Mouse (Mus musculus): ENCODE measurements around the gene Mrpl16. TPM values are rescaled to one million over a fixed set of nuclear protein-coding genes. Genes with fewer than 3 reads are reported as not detected.

Gene Mrpl16
- 52.2 and 53.5 TPM in 2 replicates for polyA plus RNA-seq (2015; fragmentation: Nextera tagmentation; extraction: Ambion mirVana)

DNA sequence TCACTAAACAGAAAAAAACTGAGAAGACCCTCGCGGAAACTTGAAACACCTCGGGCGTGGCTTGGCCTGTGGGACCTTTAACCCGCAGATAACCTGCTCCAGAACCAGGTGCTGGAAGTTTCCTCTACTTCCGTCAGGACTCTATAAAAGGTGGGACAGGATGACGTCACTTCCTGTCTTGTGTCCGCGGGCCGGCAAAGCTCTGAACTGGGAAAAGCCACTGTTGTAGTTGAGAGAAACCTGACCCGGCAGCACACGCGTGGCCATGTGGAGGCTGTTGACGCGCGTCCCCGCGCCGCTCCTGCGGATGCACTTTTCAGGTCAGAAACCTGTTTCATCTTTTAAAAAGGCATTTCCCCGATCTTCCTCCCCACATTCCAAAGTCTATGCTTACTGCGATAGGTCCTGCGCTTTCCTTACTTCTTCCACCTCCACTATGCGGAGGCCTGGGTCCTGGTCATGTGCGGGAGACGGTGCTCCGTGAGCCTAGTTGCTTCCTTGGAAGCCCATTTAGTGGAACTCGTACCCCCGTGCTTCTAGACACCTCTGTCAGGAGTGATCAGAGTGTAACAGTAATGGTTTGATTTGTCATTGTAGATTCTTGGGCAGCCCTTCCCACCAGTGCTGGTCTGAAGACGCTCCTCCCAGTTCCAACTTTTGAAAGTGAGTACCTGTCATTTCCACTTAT lies at the start of gene Mrpl16:
Mrpl16 (plus strand) TSS at position 187 of the 688 bp plus-strand sequence.
- no peaks in the 10 kb centered on the region for H3K27me3 ChIP-seq (replicated peaks)
- peak within 1 kb of the TSS; percentile 73; the same call in 1 of the 2 replicates for H3K27ac ChIP-seq
- peak; percentile 92 for ATAC-seq (ENCODE audit: insufficient read depth, low FRiP score, low read depth)
- H3K4me3 ChIP-seq (replicated peaks) = peak within 1 kb of the TSS; percentile 64
- H3K4me2 ChIP-seq = peak within 1 kb of the TSS; percentile 76
- H3K4me1 ChIP-seq = no peaks in the 10 kb centered on the region; the same call in 1 of the 2 replicates
- under 1% methylated on average over 30 of the region's 30 CpGs for WGBS
- peaks cover 10% of the 10 kb centered on the region; the same call in 1 of the 2 replicates for H3K36me3 ChIP-seq
- no peaks in the 10 kb centered on the region for H3K9me3 ChIP-seq
- H3K9ac ChIP-seq = peak within 1 kb of the TSS; percentile 49

GRCm38 (mm10) chr19:11723870-11724269 lies 46.3 kb upstream of the Mrpl16 start:
- no peak for ATAC-seq (ENCODE audit: insufficient read depth, low FRiP score, low read depth)
- no peak overlapping the region for H3K4me2 ChIP-seq
- H3K9ac ChIP-seq = no peak overlapping the region
- H3K4me1 ChIP-seq = no peaks in the 10 kb centered on the region; the same call in 1 of the 2 replicates
- no peak overlapping the region for H3K4me3 ChIP-seq (replicated peaks)
- no peaks in the 10 kb centered on the region for H3K27me3 ChIP-seq (replicated peaks)
- 50% methylated on average over 2 of the region's 2 CpGs for WGBS
- H3K27ac ChIP-seq = no peak overlapping the region
- H3K36me3 ChIP-seq = no peaks in the 10 kb centered on the region
- H3K9me3 ChIP-seq = no peaks in the 10 kb centered on the region

DNA sequence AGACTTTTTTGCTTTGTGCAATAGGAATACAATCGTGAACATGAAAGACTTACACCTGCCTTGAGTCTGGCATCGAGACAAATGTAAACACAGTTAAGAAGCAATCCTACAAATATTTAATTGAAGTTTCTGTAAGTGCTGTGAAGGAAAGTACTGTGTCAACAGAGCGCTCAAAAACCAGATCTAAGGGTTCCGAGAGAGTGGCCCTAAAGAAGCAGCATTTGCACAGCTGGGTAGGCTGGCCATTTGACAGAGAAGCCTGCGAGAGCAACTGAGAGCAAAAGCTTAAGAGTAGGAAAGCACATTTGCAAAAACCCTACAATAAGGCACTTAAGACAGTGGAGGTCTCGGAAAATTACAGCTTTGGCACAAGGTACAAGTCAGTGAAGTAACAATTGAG lies 45.9 kb upstream of the Mrpl16 start:
- WGBS = 26% methylated on average over 6 of the region's 6 CpGs
- peak; percentile 43 for ATAC-seq (ENCODE audit: insufficient read depth, low FRiP score, low read depth)

DNA sequence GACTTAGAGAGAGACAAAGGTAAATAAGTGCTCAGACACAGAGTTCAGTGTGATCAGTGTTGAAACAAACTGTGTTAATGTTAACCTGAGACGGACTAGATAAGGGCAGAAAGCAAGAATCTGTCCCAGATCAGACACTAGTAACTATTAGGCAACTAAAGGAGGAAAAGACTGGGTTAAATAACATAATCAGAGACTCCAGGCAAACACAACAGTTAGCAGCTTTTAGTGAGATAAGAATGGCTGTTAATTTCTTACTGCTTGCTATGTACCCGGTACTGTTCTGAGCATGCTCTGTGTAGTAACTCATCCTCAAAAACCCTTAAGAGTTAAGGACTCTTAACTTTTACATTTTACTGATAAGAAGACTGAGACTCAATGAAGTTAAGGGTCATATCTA lies 44.3 kb upstream of the Mrpl16 start:
- no peak overlapping the region for H3K4me2 ChIP-seq
- H3K36me3 ChIP-seq = no peaks in the 10 kb centered on the region
- ATAC-seq (ENCODE audit: insufficient read depth, low FRiP score, low read depth) = peak; percentile 47; the same call in 1 of the 2 replicates
- H3K27me3 ChIP-seq (replicated peaks) = no peaks in the 10 kb centered on the region
- H3K4me3 ChIP-seq (replicated peaks) = no peak overlapping the region
- 52% methylated on average over 2 of the region's 2 CpGs for WGBS
- no peak overlapping the region for H3K27ac ChIP-seq
- no peaks in the 10 kb centered on the region; the same call in 1 of the 2 replicates for H3K4me1 ChIP-seq
- H3K9me3 ChIP-seq = no peaks in the 10 kb centered on the region
- H3K9ac ChIP-seq = no peak overlapping the region

More for the DNA sequence above, 45.9 kb upstream of the Mrpl16 start:
- Histone ChIP-seq H3K36me3 (no peaks in the 10 kb centered on the region), H3K9ac (no peak overlapping the region), H3K4me1 (no peaks in the 10 kb centered on the region; the same call in 1 of the 2 replicates), H3K4me3 (replicated peaks) (no peak overlapping the region), H3K9me3 (no peaks in the 10 kb centered on the region), H3K27me3 (replicated peaks) (no peaks in the 10 kb centered on the region), H3K4me2 (no peak overlapping the region), H3K27ac (no peak overlapping the region)

DNA sequence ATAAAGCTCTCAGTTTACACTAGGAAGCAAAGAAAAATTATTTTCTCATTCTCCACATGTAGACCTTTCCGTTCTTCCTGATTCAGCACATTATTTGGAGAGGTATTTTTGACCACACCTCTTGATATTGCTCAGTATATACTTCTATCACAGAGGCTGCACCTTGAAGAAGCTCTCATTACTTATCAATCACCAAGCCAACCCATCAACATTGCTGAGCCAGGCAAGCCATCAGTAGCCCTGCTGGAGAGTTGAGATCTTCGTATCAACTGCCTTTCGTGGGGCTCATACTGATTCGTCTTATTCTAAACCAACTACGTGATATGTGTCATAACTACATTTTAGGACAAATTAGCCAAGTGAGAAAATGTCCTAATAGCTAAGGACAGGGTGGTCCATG lies 42.9 kb upstream of the Mrpl16 start:
- no peaks in the 10 kb centered on the region; the same call in 1 of the 2 replicates for H3K4me1 ChIP-seq
- no peaks in the 10 kb centered on the region for H3K9me3 ChIP-seq
- H3K27ac ChIP-seq = no peak overlapping the region
- no peaks in the 10 kb centered on the region for H3K36me3 ChIP-seq
- H3K4me3 ChIP-seq (replicated peaks) = no peak overlapping the region
- WGBS = 88% methylated on average over 5 of the region's 5 CpGs
- H3K27me3 ChIP-seq (replicated peaks) = no peaks in the 10 kb centered on the region
- no peak overlapping the region for H3K4me2 ChIP-seq
- H3K9ac ChIP-seq = no peak overlapping the region
- peak; percentile 58; the same call in 1 of the 2 replicates for ATAC-seq (ENCODE audit: insufficient read depth, low FRiP score, low read depth)

- no peak for ATAC-seq (ENCODE audit: insufficient read depth, low FRiP score, low read depth)
- Histone ChIP-seq H3K4me2 (no peak overlapping the region), H3K27me3 (replicated peaks) (no peaks in the 10 kb centered on the region), H3K4me1 (no peaks in the 10 kb centered on the region), H3K4me3 (replicated peaks) (no peak overlapping the region), H3K36me3 (no peaks in the 10 kb centered on the region), H3K9me3 (no peaks in the 10 kb centered on the region), H3K27ac (no peak overlapping the region), H3K9ac (no peak overlapping the region)
- WGBS = 76% methylated on average over 1 of the region's 1 CpGs
Observed at GRCm38 (mm10) chr19:11730278-11730677, 39.9 kb upstream of the Mrpl16 start.

DNA sequence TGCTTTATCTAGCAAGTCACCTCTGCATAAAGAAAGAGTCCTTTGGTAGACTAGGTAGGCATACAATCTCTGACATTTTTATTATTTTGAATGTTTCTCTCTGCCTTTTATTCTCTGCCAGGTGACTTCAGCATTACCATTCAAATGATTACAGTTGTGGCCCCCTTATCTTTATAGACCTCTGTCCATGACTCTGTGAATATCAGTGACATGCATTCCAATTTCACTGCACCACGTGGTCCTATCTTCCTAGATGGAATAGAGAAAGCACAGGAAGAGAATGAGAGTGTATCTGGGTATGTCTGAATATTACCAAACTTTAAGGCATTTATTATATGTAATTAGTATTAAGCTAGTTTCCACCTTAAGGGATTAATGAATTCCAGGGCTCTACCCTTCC lies 33.7 kb upstream of the Mrpl16 start:
- Histone ChIP-seq H3K9me3 (no peaks in the 10 kb centered on the region), H3K27ac (no peak overlapping the region), H3K4me2 (no peak overlapping the region), H3K4me3 (replicated peaks) (no peak overlapping the region), H3K27me3 (replicated peaks) (no peaks in the 10 kb centered on the region), H3K4me1 (no peaks in the 10 kb centered on the region), H3K9ac (no peak overlapping the region), H3K36me3 (no peaks in the 10 kb centered on the region)
- 38% methylated on average over 1 of the region's 1 CpGs for WGBS
- no peak for ATAC-seq (ENCODE audit: insufficient read depth, low FRiP score, low read depth)

DNA sequence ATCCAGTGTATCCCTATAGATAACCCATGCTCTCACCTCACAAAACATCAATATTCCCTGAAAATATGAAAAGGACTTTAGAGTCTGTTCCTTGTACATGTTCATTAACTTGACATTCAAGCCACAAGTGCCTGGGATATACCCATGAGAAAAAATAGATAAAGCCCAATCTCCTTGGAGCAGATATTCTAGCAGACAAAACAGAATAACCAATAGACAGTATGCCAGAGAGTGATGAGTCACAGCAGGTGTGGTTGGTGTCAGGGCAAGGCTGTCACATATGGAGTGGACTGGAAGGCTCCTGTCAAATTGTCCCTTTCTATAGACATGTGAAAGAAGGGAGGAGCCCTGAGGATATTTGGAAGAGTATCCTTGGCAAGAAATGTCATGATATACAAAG lies 24.5 kb upstream of the Mrpl16 start:
- no peak overlapping the region for H3K4me2 ChIP-seq
- no peaks in the 10 kb centered on the region for H3K9me3 ChIP-seq
- H3K4me1 ChIP-seq = no peaks in the 10 kb centered on the region
- H3K27ac ChIP-seq = no peak overlapping the region
- no peaks in the 10 kb centered on the region for H3K36me3 ChIP-seq
- no peak for ATAC-seq (ENCODE audit: insufficient read depth, low FRiP score, low read depth)
- no peaks in the 10 kb centered on the region for H3K27me3 ChIP-seq (replicated peaks)
- no peak overlapping the region for H3K4me3 ChIP-seq (replicated peaks)
- H3K9ac ChIP-seq = no peak overlapping the region

DNA sequence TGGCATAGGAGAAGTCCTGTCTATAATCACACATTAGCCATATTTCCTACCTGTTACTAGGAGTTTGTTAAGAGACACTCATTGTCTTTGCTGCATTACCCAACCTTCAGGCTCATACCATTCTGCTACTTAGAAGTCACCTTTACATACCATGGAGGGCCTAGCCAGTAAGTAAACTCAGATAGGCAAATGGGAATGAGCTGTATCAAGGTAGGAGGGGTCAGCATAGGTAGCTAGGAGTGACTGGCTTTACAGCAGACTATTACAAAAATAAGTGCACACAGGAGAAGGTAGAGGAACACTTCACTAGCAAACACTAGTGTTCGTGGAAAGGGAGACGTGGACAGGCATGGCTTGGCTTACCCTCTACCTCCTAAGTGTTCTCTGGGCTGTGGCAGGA lies 22.9 kb upstream of the Mrpl16 start, which contains the start of gene Gif:
Gif (plus strand) TSS at position 257 of the 400 bp plus-strand sequence.
- Histone ChIP-seq H3K4me1 (no peaks in the 10 kb centered on the region), H3K27ac (no peak within 1 kb of the TSS), H3K9me3 (no peaks in the 10 kb centered on the region), H3K4me3 (replicated peaks) (no peak within 1 kb of the TSS), H3K9ac (no peak within 1 kb of the TSS), H3K27me3 (replicated peaks) (no peaks in the 10 kb centered on the region), H3K4me2 (no peak within 1 kb of the TSS), H3K36me3 (no peaks in the 10 kb centered on the region)
- ATAC-seq (ENCODE audit: insufficient read depth, low FRiP score, low read depth) = no peak
- 84% methylated on average over 2 of the region's 2 CpGs for WGBS

GRCm38 (mm10) chr19:11765059-11765458 lies 5.1 kb upstream of the Mrpl16 start:
- no peak overlapping the region for H3K9ac ChIP-seq
- no peak for ATAC-seq (ENCODE audit: insufficient read depth, low FRiP score, low read depth)
- no peak overlapping the region for H3K4me3 ChIP-seq (replicated peaks)
- no peaks in the 10 kb centered on the region for H3K36me3 ChIP-seq
- WGBS = 81% methylated on average over 3 of the region's 3 CpGs
- no peak overlapping the region for H3K27ac ChIP-seq
- no peaks in the 10 kb centered on the region for H3K9me3 ChIP-seq
- H3K27me3 ChIP-seq (replicated peaks) = no peaks in the 10 kb centered on the region
- H3K4me2 ChIP-seq = no peak overlapping the region
- H3K4me1 ChIP-seq = no peaks in the 10 kb centered on the region; the same call in 1 of the 2 replicates

DNA sequence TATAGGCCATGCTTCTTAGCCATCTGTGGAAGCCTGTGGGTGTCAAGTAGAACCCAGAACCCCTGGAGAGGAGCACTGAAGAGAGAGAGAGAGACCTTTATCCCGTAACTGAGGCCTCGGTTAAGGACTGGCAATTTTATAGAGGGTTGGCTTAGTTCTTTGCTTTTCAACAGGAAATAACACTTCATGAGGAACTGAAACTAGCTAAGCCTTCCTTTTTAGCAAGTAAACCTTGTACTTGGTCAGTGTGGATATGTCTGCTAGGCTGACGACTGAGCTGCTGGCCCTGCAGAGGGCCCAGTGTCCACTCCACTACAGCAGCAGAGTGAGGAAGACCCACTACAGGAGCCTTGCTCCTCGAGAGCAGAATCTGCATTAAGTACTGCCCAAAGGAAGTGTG lies 3.8 kb upstream of the Mrpl16 start:
- Histone ChIP-seq H3K27ac (no peak overlapping the region), H3K27me3 (replicated peaks) (no peaks in the 10 kb centered on the region), H3K4me3 (replicated peaks) (no peak overlapping the region), H3K9me3 (no peaks in the 10 kb centered on the region), H3K9ac (no peak overlapping the region), H3K4me1 (no peaks in the 10 kb centered on the region; the same call in 1 of the 2 replicates), H3K36me3 (no peaks in the 10 kb centered on the region), H3K4me2 (no peak overlapping the region)
- ATAC-seq (ENCODE audit: insufficient read depth, low FRiP score, low read depth) = no peak
- 66% methylated on average over 4 of the region's 4 CpGs for WGBS

- 7% methylated on average over 3 of the region's 3 CpGs for WGBS
- H3K27me3 ChIP-seq (replicated peaks) = no peaks in the 10 kb centered on the region
- ATAC-seq (ENCODE audit: insufficient read depth, low FRiP score, low read depth) = no peak
Observed at GRCm38 (mm10) chr19:11768163-11768562, 2.0 kb upstream of the Mrpl16 start.

More at GRCm38 (mm10) chr19:11768163-11768562, 2.0 kb upstream of the Mrpl16 start:
- no peak overlapping the region for H3K4me2 ChIP-seq
- H3K9ac ChIP-seq = no peak overlapping the region
- H3K4me1 ChIP-seq = no peaks in the 10 kb centered on the region; the same call in 1 of the 2 replicates
- no peaks in the 10 kb centered on the region for H3K36me3 ChIP-seq
- no peaks in the 10 kb centered on the region for H3K9me3 ChIP-seq
- no peak overlapping the region for H3K27ac ChIP-seq
- H3K4me3 ChIP-seq (replicated peaks) = no peak overlapping the region
